Mouse (Mus musculus) cortical plate, adult 2 months (tissue): ENCODE data around the gene Inpp5b.

Source experiments
- CTCF ChIP-seq: fragments of 200-500 bp; IDR thresholded peaks from 2 replicates; pipeline ENCODE4 v1.5.1; 2011; ENCODE audit warnings: mild to moderate bottlenecking, control low read depth, low read length; ENCODE audit not compliant: insufficient read depth; ENCODE audit errors: extremely low read depth
- POLR2A ChIP-seq: fragments of 200-500 bp; IDR thresholded peaks from 2 replicates; pipeline ENCODE4 v1.6.1; 2011; ENCODE audit warnings: mild to moderate bottlenecking, low read length, control low read depth; ENCODE audit not compliant: insufficient read depth; ENCODE audit errors: extremely low read depth

DNA sequence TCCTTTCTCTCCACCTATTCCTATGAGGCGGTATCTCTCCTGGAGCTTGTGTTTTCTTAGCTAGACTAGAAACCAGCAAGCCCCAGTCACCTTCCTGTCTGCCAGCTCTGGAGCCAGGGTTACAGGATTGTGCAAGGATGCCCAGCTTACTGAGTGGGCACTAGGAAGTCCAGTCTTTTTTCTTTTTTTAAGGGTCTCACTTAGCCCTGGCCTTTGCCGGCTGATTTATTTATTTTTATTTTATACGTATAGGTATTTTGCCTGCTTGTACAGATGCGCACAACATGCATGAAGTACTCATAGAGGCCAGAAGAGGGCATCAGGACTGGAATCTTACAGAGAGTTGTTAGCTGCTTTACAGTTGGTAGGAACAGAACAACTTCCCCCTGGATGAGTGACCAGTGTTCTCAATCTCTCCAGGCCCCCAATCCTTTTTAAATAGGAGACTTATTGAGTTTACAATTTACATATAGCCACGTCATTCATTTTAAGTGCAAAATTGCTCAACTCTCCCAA is 30.8 kb upstream of the Inpp5b start:
- TF ChIP-seq POLR2A (no peak), CTCF (peak; percentile 49; the same call in 1 of the 2 replicates)
